ENCODE assay signal across 18 mouse cellular contexts in genomic region chr14:82745383-82745782, GRCm38 (mm10).
DNase-seq lines count a peak whose midpoint lies in the region; ATAC-seq and TF ChIP-seq lines count a peak whose summit lies in the region.
"Had no signal": no experiment of that assay in that cellular context is flagged by ENCODE, and none has a peak within 500 bp of the region (broad histone marks: within the 10 kb centered on the region; RNA-seq: fewer than 3 reads in every experiment).

No protein-coding gene starts in this region.

- H3K27ac ChIP-seq in midbrain, postnatal 0 days (ENCODE audit: low read depth, low read length) = no peak overlapping the region
- H3K27ac ChIP-seq: forebrain, embryonic 10.5 days had no signal

- no peak for ATAC-seq in midbrain, postnatal 0 days (ENCODE audit: low FRiP score)
- ATAC-seq: activated CD4-positive, CD25-positive, alpha-beta regulatory T cell, adult 4 months; forebrain, postnatal 0 days had no signal

- H3K27me3 ChIP-seq in midbrain, postnatal 0 days (ENCODE audit: insufficient read depth, low read length) = no peaks in the 10 kb centered on the region

- no peaks in the 10 kb centered on the region for H3K9me3 ChIP-seq in midbrain, postnatal 0 days (ENCODE audit: low read length)
- H3K9me3 ChIP-seq: forebrain, embryonic 10.5 days had no signal

- 35% methylated on average over 2 of the region's 2 CpGs for WGBS in midbrain, postnatal 0 days

- no peaks in the 10 kb centered on the region for H3K4me1 ChIP-seq in midbrain, postnatal 0 days (ENCODE audit: insufficient read depth, low read length)
- H3K4me1 ChIP-seq: forebrain, embryonic 10.5 days had no signal

- no peak overlapping the region for H3K9ac ChIP-seq in midbrain, postnatal 0 days (replicated peaks; ENCODE audit: low read length, poor library complexity, severe bottlenecking)
- H3K9ac ChIP-seq: forebrain, postnatal 0 days had no signal

- H3K36me3 ChIP-seq in midbrain, postnatal 0 days (ENCODE audit: insufficient read depth, low read length) = no peaks in the 10 kb centered on the region
- H3K36me3 ChIP-seq: forebrain, embryonic 10.5 days; G1E had no signal

- TF ChIP-seq CTCF in brain, embryonic 14.5 days (IDR thresholded peaks at IDR 0.05; ENCODE audit: borderline replicate concordance, extremely low read depth, insufficient read depth, insufficient read length) = no peak
- no peak for TF ChIP-seq CTCF in midbrain, postnatal 0 days (IDR thresholded peaks at IDR 0.05)

- no peak overlapping the region for H3K4me2 ChIP-seq in midbrain, postnatal 0 days (ENCODE audit: low read depth, low read length, poor library complexity, severe bottlenecking)
- H3K4me2 ChIP-seq: liver, embryonic 11.5 days had no signal

- no peak for TF ChIP-seq POLR2A in brain, embryonic 14.5 days (IDR thresholded peaks at IDR 0.05; ENCODE audit: borderline replicate concordance, extremely low read depth, insufficient read depth, insufficient read length, poor library complexity, severe bottlenecking)

- no peak overlapping the region for H3K4me3 ChIP-seq in midbrain, postnatal 0 days (ENCODE audit: low read depth, low read length)
- H3K4me3 ChIP-seq: forebrain, embryonic 10.5 days had no signal

- DNase-seq in embryo, embryonic 11 days = peak; percentile 6
- no peak for DNase-seq in embryo, embryonic 9.5 days (ENCODE audit: extremely low spot score)
- DNase-seq in brain, embryonic 14.5 days (ENCODE audit: low read depth) = peak; percentile 41
- DNase-seq in cerebellum, adult 9-10 months = peak; percentile 41
- peak; percentile 2 for DNase-seq in midbrain, postnatal 0 days (ENCODE audit: low spot score)
- no peak for DNase-seq in ovary, postnatal 14 days (ENCODE audit: low spot score)
- no peak for DNase-seq in lung, adult 18-20 months
- DNase-seq: adrenal gland, postnatal 25 days; forebrain, postnatal 0 days; kidney, adult 2 months; kidney, postnatal 25 days; lung, adult 2 months; lung, postnatal 36 days; thymus, postnatal 25 days had no signal

Comparison
In these comparisons a context has a peak if more than half of its experiments do, and no peak if none do; other contexts are left out.
1. DNase-seq: peak in embryo, embryonic 11 days (single experiment), brain, embryonic 14.5 days (single experiment), cerebellum, adult 9-10 months (single experiment) and midbrain, postnatal 0 days (single experiment); none in embryo, embryonic 9.5 days (single experiment), ovary, postnatal 14 days (single experiment) and lung, adult 18-20 months (0 of 2).